Mouse (Mus musculus) forelimb bud, embryonic 11.5 days (tissue): ENCODE measurements around the gene Rgs7.

Experiments used
- DNase-seq: peaks from one replicate; pipeline ENCODE4 v3.0.0-alpha.2; 2012; ENCODE audit warnings: low read depth, low spot score

The Rgs7 gene

GRCm38 (mm10) chr1:175431356-175432053, 60.8 kb downstream of the Rgs7 start:
- DNase-seq = no peak

- DNase-seq = no peak
Measured at GRCm38 (mm10) chr1:175427112-175427511, 65.2 kb downstream of the Rgs7 start.

- DNase-seq = no peak
Measured at GRCm38 (mm10) chr1:175426393-175426792, 65.9 kb downstream of the Rgs7 start.

- DNase-seq = no peak
Measured at GRCm38 (mm10) chr1:175420883-175421282, 71.4 kb downstream of the Rgs7 start.

GRCm38 (mm10) chr1:175415728-175416127, 76.6 kb downstream of the Rgs7 start:
- DNase-seq = no peak

- DNase-seq = no peak
Measured at GRCm38 (mm10) chr1:175410399-175410798, 81.9 kb downstream of the Rgs7 start.

- no peak for DNase-seq
Measured at GRCm38 (mm10) chr1:175391894-175392293, 100.4 kb downstream of the Rgs7 start.

GRCm38 (mm10) chr1:175389250-175389649, 103.0 kb downstream of the Rgs7 start:
- no peak for DNase-seq

- peak; percentile 30 for DNase-seq
Measured at GRCm38 (mm10) chr1:175385581-175386235, 106.6 kb downstream of the Rgs7 start.

GRCm38 (mm10) chr1:175372571-175372970, 119.7 kb downstream of the Rgs7 start:
- no peak for DNase-seq

GRCm38 (mm10) chr1:175368062-175368461, 124.2 kb downstream of the Rgs7 start:
- DNase-seq = no peak

- DNase-seq = no peak
Measured at GRCm38 (mm10) chr1:175363606-175364005, 128.7 kb downstream of the Rgs7 start.

- DNase-seq = no peak
Measured at GRCm38 (mm10) chr1:175359411-175360366, 132.6 kb downstream of the Rgs7 start.

- no peak for DNase-seq
Measured at GRCm38 (mm10) chr1:175352921-175353320, 139.4 kb downstream of the Rgs7 start.

GRCm38 (mm10) chr1:175346162-175346561, 146.1 kb downstream of the Rgs7 start:
- no peak for DNase-seq

GRCm38 (mm10) chr1:175336191-175336590, 156.1 kb downstream of the Rgs7 start:
- DNase-seq = no peak

- no peak for DNase-seq
Measured at GRCm38 (mm10) chr1:175333041-175333854, 159.1 kb downstream of the Rgs7 start.

GRCm38 (mm10) chr1:175329934-175330471, 162.3 kb downstream of the Rgs7 start:
- DNase-seq = no peak

GRCm38 (mm10) chr1:175322781-175323180, 169.5 kb downstream of the Rgs7 start:
- no peak for DNase-seq

- no peak for DNase-seq
Measured at GRCm38 (mm10) chr1:175319205-175319604, 173.1 kb downstream of the Rgs7 start.

- DNase-seq = no peak
Measured at GRCm38 (mm10) chr1:175317264-175317663, 175.0 kb downstream of the Rgs7 start.
